Mouse (Mus musculus): ENCODE data around the gene Gna15.

Gna15 gene

GRCm38 (mm10) chr10:81497401-81498270 lies 26.4 kb downstream of the Gna15 start:
- no peak for TF ChIP-seq GATA4 (IDR thresholded peaks at IDR 0.05; ENCODE audit: insufficient replicate concordance, low read length)

- no peak for TF ChIP-seq GATA4 (IDR thresholded peaks at IDR 0.05; ENCODE audit: insufficient replicate concordance, low read length)
These were observed 27.1 kb downstream of the Gna15 start for GRCm38 (mm10) chr10:81496969-81497368.

- peak; percentile 17; the same call in 1 of the 2 replicates for TF ChIP-seq GATA4 (IDR thresholded peaks at IDR 0.05; ENCODE audit: insufficient replicate concordance, low read length)
These were observed 27.6 kb downstream of the Gna15 start, which contains the start of gene Ncln for GRCm38 (mm10) chr10:81496264-81496901. Gene Ncln (minus strand): TSS chr10:81496392.

- no peak for TF ChIP-seq GATA4 (IDR thresholded peaks at IDR 0.05; ENCODE audit: insufficient replicate concordance, low read length)
These were observed 28.3 kb downstream of the Gna15 start for GRCm38 (mm10) chr10:81495616-81496263.

- TF ChIP-seq GATA4 (IDR thresholded peaks at IDR 0.05; ENCODE audit: insufficient replicate concordance, low read length) = no peak
These were observed 28.9 kb downstream of the Gna15 start for GRCm38 (mm10) chr10:81495151-81495550.

- no peak for TF ChIP-seq GATA4 (IDR thresholded peaks at IDR 0.05; ENCODE audit: insufficient replicate concordance, low read length)
These were observed 29.6 kb downstream of the Gna15 start for GRCm38 (mm10) chr10:81494260-81495041.

GRCm38 (mm10) chr10:81493601-81494220 lies 30.3 kb downstream of the Gna15 start:
- TF ChIP-seq GATA4 (IDR thresholded peaks at IDR 0.05; ENCODE audit: insufficient replicate concordance, low read length) = no peak

- no peak for TF ChIP-seq GATA4 (IDR thresholded peaks at IDR 0.05; ENCODE audit: insufficient replicate concordance, low read length)
These were observed 31.3 kb downstream of the Gna15 start for GRCm38 (mm10) chr10:81492606-81493240.

GRCm38 (mm10) chr10:81491018-81491417 lies 33.0 kb downstream of the Gna15 start:
- no peak for TF ChIP-seq GATA4 (IDR thresholded peaks at IDR 0.05; ENCODE audit: insufficient replicate concordance, low read length)

- no peak for TF ChIP-seq GATA4 (IDR thresholded peaks at IDR 0.05; ENCODE audit: insufficient replicate concordance, low read length)
These were observed 34.1 kb downstream of the Gna15 start for GRCm38 (mm10) chr10:81489941-81490340.

GRCm38 (mm10) chr10:81488081-81488480 lies 35.9 kb downstream of the Gna15 start:
- no peak for TF ChIP-seq GATA4 (IDR thresholded peaks at IDR 0.05; ENCODE audit: insufficient replicate concordance, low read length)

GRCm38 (mm10) chr10:81486496-81486895 lies 37.5 kb downstream of the Gna15 start:
- no peak for TF ChIP-seq GATA4 (IDR thresholded peaks at IDR 0.05; ENCODE audit: insufficient replicate concordance, low read length)

GRCm38 (mm10) chr10:81485479-81486018 lies 38.5 kb downstream of the Gna15 start:
- no peak for TF ChIP-seq GATA4 (IDR thresholded peaks at IDR 0.05; ENCODE audit: insufficient replicate concordance, low read length)

GRCm38 (mm10) chr10:81485060-81485449 lies 39.0 kb downstream of the Gna15 start:
- TF ChIP-seq GATA4 (IDR thresholded peaks at IDR 0.05; ENCODE audit: insufficient replicate concordance, low read length) = no peak

Data from liver, adult (tissue).